Mouse (Mus musculus): ENCODE measurements around the gene Bnc1.
A peak's percentile ranks its signal among the peaks of the same experiment; 100 is the strongest.

Bnc1 gene

DNA sequence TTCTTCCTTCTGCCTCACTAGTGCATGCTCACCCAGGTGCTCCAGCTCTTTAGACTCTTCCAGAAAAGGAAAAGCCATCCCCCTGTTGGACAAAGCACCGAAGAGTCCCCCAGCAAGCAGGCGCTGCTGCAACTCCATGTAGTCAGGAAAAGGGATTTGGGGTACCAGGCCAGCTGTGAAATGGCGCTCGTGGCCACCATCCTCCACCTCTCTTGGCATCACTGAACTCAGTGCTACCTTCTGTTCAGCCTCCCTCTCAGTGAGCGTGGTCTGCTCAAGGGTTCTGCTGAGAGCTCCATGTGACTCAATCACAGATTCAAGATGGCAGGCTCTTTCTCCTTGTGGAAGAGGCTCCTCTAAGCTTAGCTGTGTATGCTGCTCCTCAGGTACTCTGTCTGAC lies 18.8 kb downstream of the Bnc1 start:
- no peak for DNase-seq

DNA sequence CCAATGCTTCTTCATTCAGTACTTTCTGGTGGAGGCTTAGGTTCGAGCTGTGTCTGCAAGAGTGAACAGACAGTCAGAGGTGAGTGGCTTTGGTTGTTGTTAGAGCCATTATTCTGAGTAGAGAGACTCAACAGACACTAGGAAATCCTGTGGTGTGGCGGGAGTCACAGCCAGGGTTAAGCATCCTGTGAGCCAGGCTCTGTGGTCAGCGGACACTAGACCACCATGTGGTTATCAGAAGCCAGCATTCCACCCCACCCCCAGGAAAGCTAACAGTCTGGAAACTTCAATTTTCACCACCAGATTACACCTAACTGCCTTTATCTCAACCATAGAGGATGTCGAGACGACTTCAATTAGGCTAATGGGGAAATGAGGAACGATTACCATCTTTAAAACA lies 23.1 kb downstream of the Bnc1 start:
- no peak for DNase-seq

DNA sequence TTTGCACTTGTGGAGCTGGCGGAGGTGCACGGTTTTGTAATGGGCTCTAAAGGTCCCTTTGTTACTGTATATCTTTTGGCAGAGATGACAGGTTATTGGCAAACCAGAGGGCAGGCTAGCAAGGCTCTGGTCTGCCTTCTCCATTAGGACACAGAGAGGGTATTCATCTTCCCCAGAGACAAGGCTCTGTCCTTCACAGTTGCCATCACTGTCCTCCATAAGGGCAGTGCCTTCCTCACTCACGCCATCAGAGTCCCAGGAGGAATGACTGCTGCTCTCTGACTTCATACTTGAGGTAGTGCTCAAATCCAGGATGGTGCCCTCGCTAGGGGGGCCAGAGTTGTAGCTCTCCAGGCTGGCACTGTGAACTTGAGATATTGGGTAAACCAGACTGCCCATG lies 23.6 kb downstream of the Bnc1 start:
- no peak for DNase-seq

DNA sequence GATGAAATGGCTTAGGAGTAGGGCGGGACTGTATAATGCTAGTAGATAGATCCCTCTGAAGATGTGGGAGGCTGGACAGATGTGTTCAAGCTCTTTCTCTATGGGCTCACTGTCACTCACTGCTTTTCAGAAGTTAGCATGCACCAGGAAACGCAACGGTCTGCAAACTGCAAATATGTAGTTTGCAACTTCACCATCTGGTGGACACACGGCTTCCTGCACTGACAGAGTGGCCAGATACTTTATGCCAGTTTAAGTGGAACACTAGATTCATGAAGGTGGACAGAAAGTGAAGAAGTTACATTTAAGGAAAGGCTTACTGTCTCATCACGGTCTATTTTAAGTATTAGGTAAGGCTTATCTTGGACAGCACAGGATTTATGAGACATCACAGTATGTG lies 25.9 kb downstream of the Bnc1 start:
- no peak for DNase-seq

DNA sequence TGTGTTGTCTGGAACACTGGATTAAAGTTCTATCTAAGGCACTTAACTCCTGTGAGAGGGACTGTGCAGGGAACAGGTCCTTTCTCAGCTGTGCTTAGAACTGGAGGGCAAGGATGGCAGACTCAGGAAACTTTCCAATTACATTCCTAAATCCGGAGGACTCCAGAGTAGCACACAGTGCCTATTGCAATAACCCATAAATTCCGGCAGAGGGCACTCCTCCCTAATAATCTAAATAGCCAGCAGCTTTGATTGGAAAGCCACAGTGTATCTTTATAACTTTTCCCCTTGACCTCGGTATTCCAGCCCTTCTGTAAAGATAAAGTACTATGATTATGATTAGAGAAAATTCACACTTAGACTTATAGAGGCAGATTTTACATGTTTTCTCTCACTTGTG lies 32.4 kb downstream of the Bnc1 start:
- peak; percentile 22 to 25 for DNase-seq

DNA sequence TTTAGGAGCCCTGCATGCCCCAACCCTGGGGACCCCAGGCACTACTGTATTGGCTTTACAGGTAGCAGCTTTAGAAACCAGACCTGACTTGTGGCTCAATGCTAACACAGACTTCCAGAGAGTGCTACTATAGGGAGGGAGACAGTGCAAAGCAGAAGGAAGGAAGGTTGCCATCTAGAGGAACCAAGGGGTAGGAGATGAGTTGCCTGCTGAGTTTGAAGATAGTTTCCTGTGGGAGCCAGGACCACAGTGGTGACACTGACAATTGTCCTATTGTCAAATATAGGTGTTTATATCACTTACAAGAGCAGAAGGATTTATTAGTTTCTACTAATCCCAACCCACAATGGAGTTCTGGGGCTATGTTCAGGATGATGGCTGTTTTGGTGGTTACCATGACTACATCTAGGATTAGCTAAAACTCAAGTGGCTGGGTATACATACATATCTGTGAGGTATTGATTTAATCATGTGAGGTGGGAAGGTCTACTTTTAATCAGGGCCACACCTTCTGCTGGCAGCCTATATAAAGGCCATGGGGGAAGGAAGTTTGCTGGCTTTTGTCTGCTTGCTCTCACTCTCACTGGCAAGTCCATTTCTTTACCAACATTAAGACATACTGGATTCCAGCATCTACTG lies 37.8 kb downstream of the Bnc1 start:
- peak in 1 of 2 experiments; percentile 24 for DNase-seq

DNA sequence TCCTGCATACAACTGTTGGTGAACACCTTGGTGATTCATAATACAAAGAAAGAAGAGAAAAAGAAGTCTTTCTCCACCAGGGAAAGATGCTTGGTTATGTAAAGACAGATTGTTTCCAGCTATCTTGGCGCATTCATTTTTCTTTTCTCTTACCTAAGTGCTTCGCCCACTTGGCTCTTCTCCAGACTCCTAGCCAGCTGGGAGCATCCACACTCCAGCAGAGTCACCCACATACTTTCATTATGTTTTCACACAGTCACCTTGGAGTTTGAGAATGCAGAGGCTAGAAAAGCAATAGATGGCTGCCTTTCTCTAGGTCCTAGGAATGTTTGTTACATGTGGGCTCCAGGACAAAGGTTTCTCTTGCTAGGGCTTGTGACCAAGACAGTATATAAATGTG lies 41.6 kb downstream of the Bnc1 start:
- DNase-seq, result no peak

DNA sequence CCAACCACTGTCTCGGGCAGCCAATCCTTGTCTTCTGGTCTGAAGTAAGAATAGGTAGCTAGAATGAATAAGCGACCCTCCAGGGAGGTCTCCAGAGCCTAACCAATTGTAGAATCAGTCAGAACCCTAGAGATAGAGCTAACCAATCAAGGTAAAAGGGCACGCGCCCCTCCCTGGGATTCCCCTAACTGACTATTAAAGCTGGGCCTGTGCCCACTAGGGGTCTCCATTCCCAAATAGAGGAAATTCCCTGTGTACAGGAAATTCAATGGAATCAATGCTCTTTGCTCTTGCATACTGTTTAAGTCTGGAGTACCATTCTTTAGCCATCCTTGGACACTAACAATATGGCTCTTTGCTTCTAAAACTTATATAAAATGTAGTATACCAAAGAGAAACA lies 46.7 kb downstream of the Bnc1 start:
- peak; percentile 31 to 45 for DNase-seq

DNA sequence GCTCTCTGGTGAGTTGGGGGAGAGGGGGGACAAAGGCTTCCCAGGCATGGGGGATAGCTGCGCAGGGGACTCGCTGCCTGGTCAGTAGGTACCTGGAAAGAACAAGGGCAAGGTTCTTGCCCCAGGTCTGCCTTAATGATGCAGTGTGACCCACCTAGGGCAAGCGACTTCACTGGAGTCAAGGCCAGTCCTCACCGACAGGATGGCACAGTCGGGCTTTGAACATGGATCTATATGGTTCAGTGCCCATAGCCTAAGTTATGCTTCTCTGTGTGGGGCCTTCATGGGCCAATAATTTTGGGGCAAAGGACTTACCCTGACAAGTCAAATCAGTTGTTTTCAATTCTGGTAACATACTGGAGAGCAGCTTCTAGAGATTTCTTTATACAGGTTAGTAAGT lies 57.3 kb downstream of the Bnc1 start:
- DNase-seq, result no peak

DNA sequence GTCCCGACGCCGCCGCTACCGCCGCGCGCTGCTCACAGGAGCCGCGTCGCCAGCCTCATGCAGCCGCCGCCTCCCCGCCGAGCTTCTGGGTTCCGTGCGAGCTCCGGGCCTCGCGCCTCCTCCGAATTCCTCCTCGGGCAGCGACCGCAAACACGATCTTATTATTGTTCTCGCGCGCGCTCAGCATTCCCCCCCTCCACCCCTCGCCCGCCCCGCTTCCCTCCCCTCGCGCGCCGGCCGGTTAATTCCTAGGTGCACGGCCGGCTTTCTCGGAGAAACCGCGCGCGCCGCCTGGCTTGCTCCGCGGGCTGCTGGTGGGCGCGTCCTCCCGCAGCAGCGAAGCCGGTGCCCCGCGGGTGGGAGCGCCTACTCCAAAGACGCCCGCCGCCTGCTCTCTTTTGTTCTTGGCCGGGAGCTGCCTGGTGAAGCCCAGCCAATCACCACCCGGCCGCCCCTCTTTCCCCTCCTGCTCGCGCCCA lies 57.8 kb downstream of the Bnc1 start, which contains the start of gene Hdgfl3:
Gene Hdgfl3 (minus strand): TSS at position 207 of the 479 bp plus-strand sequence.
- peak; percentile 88 to 94 for DNase-seq

DNA sequence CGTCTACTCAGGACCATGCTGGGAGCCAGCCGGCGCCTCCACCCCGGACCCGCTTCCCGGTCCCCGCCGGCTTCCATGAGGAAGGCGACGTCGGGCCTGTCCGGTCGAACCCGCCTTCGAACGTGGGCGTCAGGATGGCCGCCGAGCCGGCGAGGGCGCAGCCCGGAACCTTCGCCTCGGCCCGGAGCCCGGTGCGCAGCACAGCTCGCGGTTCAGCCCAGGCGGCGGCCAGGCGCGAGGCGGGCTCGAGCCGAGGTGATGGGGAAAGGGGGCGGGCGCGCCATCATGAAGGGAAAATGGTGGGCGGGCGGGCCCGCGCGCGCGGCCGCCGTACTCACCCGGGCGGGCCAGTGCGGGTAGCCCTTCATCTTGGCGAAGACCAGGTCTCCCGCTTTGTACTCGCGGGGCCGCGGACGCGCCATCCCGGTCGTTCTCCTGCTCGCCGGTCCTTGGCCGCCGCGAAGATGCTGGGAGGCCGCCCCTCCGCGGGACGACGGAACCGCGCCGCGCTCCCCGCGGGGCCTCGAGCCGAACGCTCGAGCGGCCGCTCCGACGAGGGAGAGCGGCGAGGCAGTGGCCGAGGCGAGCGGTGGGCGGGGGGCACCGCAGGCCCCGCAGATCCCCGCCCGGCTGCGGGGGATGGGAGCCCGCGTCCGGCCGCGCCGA lies 58.4 kb downstream of the Bnc1 start:
- DNase-seq, result peak; percentile 81 to 87

DNA sequence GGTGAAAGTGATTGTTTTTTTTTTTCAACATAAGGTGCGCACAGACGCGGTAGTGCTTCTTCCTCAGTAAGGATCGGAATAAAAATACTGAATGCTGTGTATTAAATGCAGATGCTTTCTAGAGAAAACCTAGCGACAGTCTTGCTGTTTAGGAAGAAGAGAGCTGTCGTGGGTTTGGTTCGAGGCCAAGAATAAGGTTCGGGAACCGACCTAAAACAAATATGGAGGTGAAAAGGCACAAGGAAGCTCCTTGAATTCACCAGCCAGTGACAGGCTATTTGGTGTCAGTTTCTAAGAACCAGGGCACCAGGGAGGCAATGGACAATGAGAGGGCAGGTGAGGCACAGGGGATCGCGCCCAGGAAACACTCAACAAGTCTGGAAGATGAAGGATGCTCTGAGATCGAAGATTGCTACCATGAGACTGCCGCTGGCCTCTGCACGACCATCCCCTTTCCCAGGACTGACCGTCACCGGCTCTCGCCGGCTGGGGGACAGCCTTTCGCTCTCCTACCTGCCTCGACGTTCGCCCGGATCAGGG lies 59.0 kb downstream of the Bnc1 start:
- DNase-seq, result no peak

DNA sequence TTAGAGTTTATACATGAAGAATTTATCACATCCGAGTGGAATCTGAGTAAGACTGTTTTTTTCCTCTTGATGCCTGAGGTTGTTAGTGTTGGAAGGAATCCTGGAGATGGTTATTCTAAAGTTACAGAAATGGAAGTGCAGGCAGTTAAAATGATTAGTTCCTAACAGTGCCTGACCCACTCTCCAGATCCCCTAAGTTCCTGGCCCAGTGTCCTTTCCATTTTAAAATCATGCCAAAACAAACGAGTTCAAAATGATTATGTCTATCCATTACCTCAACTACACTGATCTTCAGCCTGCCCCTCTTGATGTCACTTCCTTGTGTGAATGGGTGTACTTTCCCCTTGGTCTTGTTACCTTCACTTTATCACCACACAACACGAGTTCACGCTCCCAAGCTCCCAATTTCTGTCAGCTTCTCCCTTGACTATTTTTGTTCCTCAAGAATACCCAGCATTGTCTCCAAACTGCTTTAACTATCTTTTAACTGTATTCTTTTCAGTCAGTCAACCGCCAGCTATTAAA lies 59.5 kb downstream of the Bnc1 start:
- DNase-seq, result peak in 1 of 2 experiments; percentile 7

DNA sequence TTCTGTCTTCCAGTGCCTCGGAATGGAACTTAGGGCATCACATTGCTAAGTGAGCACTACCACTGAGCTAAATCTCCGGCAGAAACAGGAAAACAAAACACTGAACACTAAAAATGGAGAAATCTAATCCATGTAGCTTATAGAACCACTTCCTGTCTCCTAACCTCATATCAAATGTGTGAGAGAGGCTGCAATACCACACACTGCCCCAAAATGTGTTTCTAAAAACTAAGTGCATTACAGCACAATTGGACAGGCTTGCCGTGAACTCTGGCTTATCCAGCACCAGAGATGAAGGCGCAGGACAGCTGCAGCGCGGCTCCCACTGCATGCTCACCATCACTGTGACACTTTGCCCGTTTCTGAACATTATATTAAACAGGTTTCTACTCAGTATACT lies 63.1 kb downstream of the Bnc1 start:
- no peak for DNase-seq

DNA sequence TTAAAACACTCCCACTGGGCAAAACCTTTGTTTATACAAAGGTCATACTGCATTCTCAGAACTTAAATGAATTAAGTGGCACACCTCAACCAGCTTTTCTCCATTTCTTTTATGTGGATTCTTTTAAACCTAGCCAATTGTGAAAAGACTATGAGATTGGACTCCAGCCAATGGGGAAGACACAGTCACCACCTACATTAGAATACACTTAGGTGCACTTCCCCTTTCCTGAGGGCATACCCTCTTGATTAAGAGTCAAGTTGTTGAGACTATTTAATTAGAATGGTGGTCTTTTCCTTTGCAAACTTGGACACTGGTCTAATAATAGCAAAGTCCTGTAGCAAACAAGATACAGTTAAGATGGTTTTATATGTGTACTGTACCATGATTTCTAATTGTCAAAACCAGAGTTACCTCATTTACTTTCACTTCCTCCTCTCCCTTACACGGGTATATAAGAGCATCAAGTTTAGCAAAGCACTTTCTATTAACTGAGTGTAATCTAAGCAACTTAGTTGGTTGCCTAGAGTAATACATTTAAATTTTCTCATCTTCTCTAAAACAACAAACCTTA lies 70.6 kb downstream of the Bnc1 start:
- no peak for DNase-seq

DNA sequence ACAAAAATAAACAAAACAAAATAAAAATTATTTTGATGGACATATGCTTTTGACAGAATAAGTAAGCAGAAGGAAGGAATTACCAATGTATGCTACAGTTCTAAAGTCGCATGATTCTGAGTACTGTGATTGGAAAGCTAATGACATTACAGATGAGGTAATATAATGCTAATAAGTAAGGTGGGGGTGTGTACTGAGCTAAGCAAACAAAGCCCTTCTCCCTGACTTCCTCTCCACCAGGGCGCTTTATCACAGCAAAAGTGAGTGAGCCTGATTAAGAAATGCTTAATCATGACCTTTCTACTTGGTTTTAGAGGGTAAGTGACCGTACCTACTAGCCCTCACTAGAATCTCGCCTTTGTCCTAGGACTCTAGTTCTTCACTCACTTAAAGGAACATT lies 71.8 kb downstream of the Bnc1 start:
- DNase-seq, result no peak

DNA sequence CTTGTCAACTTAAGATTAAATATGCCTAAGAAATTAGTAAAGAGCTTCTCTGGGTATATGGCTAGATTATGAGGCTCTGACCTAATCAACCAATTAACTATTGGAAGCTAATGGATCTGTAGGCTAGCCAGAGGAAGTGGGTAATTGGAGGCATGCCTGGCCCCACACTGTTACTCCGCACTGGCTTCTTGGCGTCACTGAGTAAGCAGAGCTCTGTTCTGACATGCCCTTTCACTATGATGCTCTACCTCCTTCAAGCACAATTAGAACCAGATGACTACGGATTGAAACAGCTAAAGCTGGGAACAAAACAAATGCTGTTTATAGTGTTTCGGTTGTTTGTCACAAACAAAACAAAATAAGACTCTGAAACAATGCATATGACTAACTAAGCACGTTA lies 73.8 kb downstream of the Bnc1 start:
- no peak for DNase-seq

All from kidney, postnatal 4 days (tissue).